Mouse (Mus musculus): ENCODE measurements around the gene Plxdc1. TPM values are rescaled to one million over a fixed set of nuclear protein-coding genes. Genes with fewer than 3 reads are reported as not detected.
A peak's percentile ranks its signal among the peaks of the same experiment; 100 is the strongest.

Plxdc1 gene
- polyA plus RNA-seq, 1 experiment from 2014 or later, result 0.60 TPM

GRCm38 (mm10) chr11:97959300-97959680 lies 27.0 kb downstream of the Plxdc1 start:
- Histone ChIP-seq H3K27me3 (0 out of 2 replicates have a peak, but pooled peaks cover 4% of the 10 kb centered on the region), H3K9me3 (no peaks in the 10 kb centered on the region), H3K4me1 (replicated peaks) (peaks cover 35% of the 10 kb centered on the region), H3K36me3 (no peaks in the 10 kb centered on the region), H3K4me2 (no peak overlapping the region), H3K9ac (no peak overlapping the region), H3K27ac (0 out of 2 replicates have a peak overlapping the region, but pooled peaks have one; percentile 0), H3K4me3 (no peak overlapping the region)
- WGBS, result 41% methylated on average over 5 of the region's 5 CpGs
- ATAC-seq (ENCODE audit: low FRiP score), result no peak

DNA sequence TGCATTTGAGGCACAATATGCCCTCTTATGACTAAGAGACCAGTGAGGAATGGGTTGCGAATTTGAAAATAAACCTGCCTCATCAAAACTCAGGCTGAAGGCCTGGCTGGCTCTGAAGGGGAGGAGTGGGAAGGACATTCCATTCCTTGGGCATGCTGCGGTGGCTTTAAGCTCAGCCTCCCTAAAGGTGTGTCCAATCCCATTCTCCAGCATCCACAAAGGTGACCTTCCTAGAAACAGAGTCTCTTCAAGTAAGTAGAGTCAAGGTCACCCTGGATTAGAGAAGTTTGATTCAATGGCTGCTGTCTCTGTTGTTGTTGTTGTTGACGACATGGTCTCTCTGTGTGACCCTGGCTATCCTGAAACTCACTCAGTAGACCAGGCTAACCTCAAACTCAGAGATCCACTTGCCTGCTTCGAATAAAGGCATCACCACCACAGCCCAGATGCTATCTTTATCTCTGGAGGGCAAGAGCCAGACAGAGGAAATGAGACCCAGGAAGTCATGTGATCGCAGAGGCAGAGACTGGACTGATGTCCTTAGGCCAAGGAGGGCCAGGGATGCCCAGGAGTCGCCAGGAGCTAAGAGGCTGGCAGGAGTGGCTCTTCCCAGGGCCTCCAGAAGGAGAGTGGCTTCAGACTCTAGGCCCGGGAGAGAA lies 27.5 kb downstream of the Plxdc1 start:
- Histone ChIP-seq H3K27ac (peak overlapping the region; percentile 0; the same call in 1 of the 2 replicates), H3K9ac (no peak overlapping the region), H3K27me3 (0 out of 2 replicates have a peak, but pooled peaks cover 4% of the 10 kb centered on the region), H3K4me1 (replicated peaks) (peaks cover 37% of the 10 kb centered on the region), H3K36me3 (no peaks in the 10 kb centered on the region), H3K9me3 (no peaks in the 10 kb centered on the region), H3K4me3 (no peak overlapping the region), H3K4me2 (no peak overlapping the region)
- 76% methylated on average over 7 of the region's 7 CpGs for WGBS
- no peak for ATAC-seq (ENCODE audit: low FRiP score)

- 42% methylated on average over 6 of the region's 6 CpGs for WGBS
- Histone ChIP-seq H3K4me2 (no peak overlapping the region), H3K27me3 (no peaks in the 10 kb centered on the region), H3K27ac (peak overlapping the region; percentile 42), H3K9me3 (no peaks in the 10 kb centered on the region), H3K4me1 (replicated peaks) (peaks cover 37% of the 10 kb centered on the region), H3K36me3 (no peaks in the 10 kb centered on the region), H3K4me3 (no peak overlapping the region), H3K9ac (no peak overlapping the region)
- ATAC-seq (ENCODE audit: low FRiP score), result no peak
These were observed 29.2 kb downstream of the Plxdc1 start for GRCm38 (mm10) chr11:97956905-97957560.

DNA sequence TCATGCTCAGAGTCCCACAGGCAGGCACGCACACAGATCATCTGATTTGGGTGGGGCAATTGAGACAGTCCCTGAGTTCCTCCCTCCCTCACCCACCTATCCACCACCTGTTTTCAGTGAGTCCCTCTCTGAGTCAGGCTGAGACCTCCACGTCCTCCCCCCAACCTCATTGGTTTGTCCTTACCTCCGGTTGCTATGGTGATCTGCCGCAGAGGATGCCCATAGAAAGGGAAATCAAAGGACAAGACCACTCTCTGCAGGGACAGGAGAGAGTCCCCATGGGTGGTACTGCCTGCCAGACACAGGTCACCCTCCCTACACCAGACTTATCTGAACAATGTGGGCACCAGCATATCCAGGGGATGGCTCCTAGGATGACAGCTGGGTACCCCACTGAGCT lies 30.3 kb downstream of the Plxdc1 start:
- Histone ChIP-seq H3K27ac (no peak overlapping the region), H3K36me3 (no peaks in the 10 kb centered on the region), H3K9me3 (no peaks in the 10 kb centered on the region), H3K9ac (no peak overlapping the region), H3K4me2 (no peak overlapping the region), H3K27me3 (no peaks in the 10 kb centered on the region), H3K4me3 (no peak overlapping the region), H3K4me1 (replicated peaks) (peaks cover 37% of the 10 kb centered on the region)
- whole genome bisulfite sequencing, result 37% methylated on average over 4 of the region's 4 CpGs
- ATAC-seq (ENCODE audit: low FRiP score), result 0 out of 2 replicates have a peak, but pooled peaks have one; percentile 32

DNA sequence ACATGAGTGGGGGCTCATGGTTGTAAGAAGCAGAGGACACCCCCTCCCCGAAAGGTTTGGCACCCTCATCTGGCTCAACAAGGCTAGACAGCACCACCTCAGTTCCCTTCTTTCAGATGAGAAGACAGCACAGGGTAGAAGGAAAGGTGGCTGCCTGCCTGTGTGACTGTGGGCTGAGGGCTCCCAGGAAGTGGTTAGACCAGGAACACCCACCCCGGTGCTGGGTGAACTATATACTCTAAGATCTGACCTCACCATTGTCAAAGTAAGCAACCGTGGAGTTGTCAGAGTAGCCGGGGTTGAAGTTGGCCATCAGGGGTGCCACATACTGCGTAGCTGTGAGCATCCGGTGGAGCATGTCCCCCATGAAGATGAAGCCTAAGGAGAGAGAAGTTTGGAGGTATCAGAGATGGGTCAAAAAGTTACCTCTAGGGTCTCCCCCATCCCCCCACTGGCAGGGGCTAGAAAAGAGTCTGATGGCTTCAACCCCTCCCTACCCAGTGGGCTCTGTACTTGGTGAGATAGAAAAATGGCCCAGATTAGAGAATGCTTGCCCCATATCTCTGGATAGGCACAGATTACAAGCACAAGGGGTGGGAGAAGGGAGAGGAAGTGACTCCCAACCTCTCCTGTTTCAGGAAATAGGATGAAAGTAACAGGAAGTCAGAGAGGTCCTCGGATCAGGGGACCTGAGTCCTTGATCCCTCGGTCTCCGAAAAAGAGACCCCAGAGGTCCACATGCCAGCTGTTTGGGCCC lies 30.9 kb downstream of the Plxdc1 start:
- ATAC-seq (ENCODE audit: low FRiP score), result no peak
- WGBS, result 87% methylated on average over 9 of the region's 9 CpGs
- Histone ChIP-seq H3K9ac (no peak overlapping the region), H3K4me2 (no peak overlapping the region), H3K4me3 (no peak overlapping the region), H3K27ac (no peak overlapping the region), H3K27me3 (no peaks in the 10 kb centered on the region), H3K4me1 (replicated peaks) (peaks cover 40% of the 10 kb centered on the region), H3K9me3 (no peaks in the 10 kb centered on the region), H3K36me3 (no peaks in the 10 kb centered on the region)

GRCm38 (mm10) chr11:97954469-97955141 lies 31.6 kb downstream of the Plxdc1 start:
- no peak overlapping the region for H3K4me3 ChIP-seq
- WGBS, result 75% methylated on average over 14 of the region's 14 CpGs

DNA sequence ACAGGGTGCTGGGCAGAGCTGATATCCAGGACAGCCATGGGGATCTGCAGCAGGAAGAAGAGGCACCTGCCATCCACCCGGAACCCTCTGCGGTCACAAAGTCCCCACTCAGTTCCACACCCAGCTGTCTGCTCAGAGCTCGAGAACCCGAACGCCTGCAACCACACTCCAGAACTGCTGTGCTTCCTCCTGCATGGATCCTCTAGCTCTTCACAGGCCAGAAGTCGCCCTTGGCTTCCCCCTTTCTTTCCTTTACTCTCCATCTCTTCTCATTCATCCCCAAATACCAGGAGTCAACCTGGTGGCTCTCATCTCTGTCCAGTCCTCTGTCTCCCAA lies 32.3 kb downstream of the Plxdc1 start:
- no peak overlapping the region for H3K4me3 ChIP-seq
- no peak for ATAC-seq (ENCODE audit: low FRiP score)
- no peaks in the 10 kb centered on the region for H3K36me3 ChIP-seq
- H3K27me3 ChIP-seq, result no peaks in the 10 kb centered on the region
- no peaks in the 10 kb centered on the region for H3K9me3 ChIP-seq
- peaks cover 42% of the 10 kb centered on the region for H3K4me1 ChIP-seq (replicated peaks)
- 95% methylated on average over 6 of the region's 6 CpGs for WGBS
- no peak overlapping the region for H3K4me2 ChIP-seq
- H3K27ac ChIP-seq, result no peak overlapping the region
- H3K9ac ChIP-seq, result no peak overlapping the region

More at GRCm38 (mm10) chr11:97954469-97955141, 31.6 kb downstream of the Plxdc1 start:
- Histone ChIP-seq H3K27me3 (no peaks in the 10 kb centered on the region), H3K27ac (no peak overlapping the region; the same call in 1 of the 2 replicates), H3K4me1 (replicated peaks) (peaks cover 46% of the 10 kb centered on the region), H3K9me3 (no peaks in the 10 kb centered on the region), H3K9ac (no peak overlapping the region), H3K4me2 (no peak overlapping the region), H3K36me3 (no peaks in the 10 kb centered on the region)
- no peak for ATAC-seq (ENCODE audit: low FRiP score)

GRCm38 (mm10) chr11:97953179-97953938 lies 32.9 kb downstream of the Plxdc1 start:
- no peaks in the 10 kb centered on the region for H3K9me3 ChIP-seq
- no peaks in the 10 kb centered on the region for H3K27me3 ChIP-seq
- no peak for ATAC-seq (ENCODE audit: low FRiP score)
- H3K36me3 ChIP-seq, result no peaks in the 10 kb centered on the region
- H3K4me3 ChIP-seq, result no peak overlapping the region
- H3K4me1 ChIP-seq (replicated peaks), result peaks cover 39% of the 10 kb centered on the region
- H3K9ac ChIP-seq, result no peak overlapping the region
- no peak overlapping the region for H3K27ac ChIP-seq
- 80% methylated on average over 16 of the region's 16 CpGs for WGBS
- no peak overlapping the region for H3K4me2 ChIP-seq

GRCm38 (mm10) chr11:97952367-97953006 lies 33.8 kb downstream of the Plxdc1 start:
- Histone ChIP-seq H3K27me3 (no peaks in the 10 kb centered on the region), H3K9ac (no peak overlapping the region), H3K9me3 (no peaks in the 10 kb centered on the region), H3K27ac (no peak overlapping the region), H3K4me1 (replicated peaks) (peaks cover 39% of the 10 kb centered on the region), H3K4me2 (no peak overlapping the region), H3K4me3 (no peak overlapping the region), H3K36me3 (no peaks in the 10 kb centered on the region)
- 89% methylated on average over 1 of the region's 1 CpGs for WGBS
- ATAC-seq (ENCODE audit: low FRiP score), result no peak

- Histone ChIP-seq H3K36me3 (no peaks in the 10 kb centered on the region), H3K27ac (peak overlapping the region; percentile 60), H3K27me3 (no peaks in the 10 kb centered on the region), H3K4me2 (peak overlapping the region; percentile 8; the same call in 1 of the 2 replicates), H3K4me1 (replicated peaks) (peaks cover 19% of the 10 kb centered on the region), H3K9ac (no peak overlapping the region), H3K9me3 (no peaks in the 10 kb centered on the region), H3K4me3 (no peak overlapping the region)
- 37% methylated on average over 20 of the region's 20 CpGs for whole genome bisulfite sequencing
- ATAC-seq (ENCODE audit: low FRiP score), result peak; percentile 69
These were observed 36.4 kb downstream of the Plxdc1 start for GRCm38 (mm10) chr11:97949703-97950475.

GRCm38 (mm10) chr11:97947426-97947825 lies 38.8 kb downstream of the Plxdc1 start:
- no peak overlapping the region for H3K4me2 ChIP-seq
- WGBS, result 15% methylated on average over 7 of the region's 7 CpGs
- H3K36me3 ChIP-seq, result no peaks in the 10 kb centered on the region
- no peaks in the 10 kb centered on the region for H3K27me3 ChIP-seq
- no peak overlapping the region for H3K4me3 ChIP-seq
- ATAC-seq (ENCODE audit: low FRiP score), result no peak
- H3K27ac ChIP-seq, result no peak overlapping the region
- peaks cover 14% of the 10 kb centered on the region for H3K4me1 ChIP-seq (replicated peaks)
- no peaks in the 10 kb centered on the region for H3K9me3 ChIP-seq
- H3K9ac ChIP-seq, result no peak overlapping the region

All from hindbrain, embryonic 13.5 days (tissue).